Mouse (Mus musculus) layer of hippocampus, adult 18-20 months (tissue): Measurements from ENCODE around the gene Mettl1. TPM values are rescaled to one million over a fixed set of nuclear protein-coding genes. Genes with fewer than 3 reads are reported as not detected.
"Not testable (repeated sequence)": the region's sequence is repeated elsewhere in the genome, so short reads cannot be mapped to it uniquely, and the experiment has no call there.

Experiments used
- DNase-seq, 2 experiments: peaks; one replicate each; pipeline ENCODE4 v3.0.0; 2022; ENCODE audit warnings: low spot score in 2 of 2
- total RNA-seq, 2 experiments: library from RNA; stranded (reverse); gene quantifications; 2 replicates each; pipeline ENCODE4 v1.2.3; 2021

The Mettl1 gene
- total RNA-seq, 2 experiments from 2014 or later: 11.2 to 12.6 TPM

DNA sequence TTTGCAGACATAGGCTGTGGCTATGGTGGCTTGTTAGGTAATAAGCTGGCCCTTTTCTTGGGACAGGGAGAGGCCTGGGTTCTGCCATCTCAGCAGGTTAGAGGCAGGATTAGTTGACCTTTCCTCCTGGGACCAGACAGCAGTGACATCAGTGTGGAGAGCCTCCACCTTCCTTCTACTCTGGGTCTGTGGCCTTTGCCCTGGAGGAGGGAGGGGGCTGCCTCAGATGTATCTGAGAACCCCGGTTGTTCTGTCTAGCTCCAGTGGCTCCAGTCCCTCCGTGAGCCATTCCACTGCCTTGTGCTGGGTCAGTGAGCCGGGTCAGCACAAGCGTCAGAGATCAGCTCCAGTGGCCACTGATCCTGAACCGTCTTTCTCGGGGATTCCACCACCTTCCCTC is 2.0 kb downstream of the Mettl1 start:
- no peak for DNase-seq

DNA sequence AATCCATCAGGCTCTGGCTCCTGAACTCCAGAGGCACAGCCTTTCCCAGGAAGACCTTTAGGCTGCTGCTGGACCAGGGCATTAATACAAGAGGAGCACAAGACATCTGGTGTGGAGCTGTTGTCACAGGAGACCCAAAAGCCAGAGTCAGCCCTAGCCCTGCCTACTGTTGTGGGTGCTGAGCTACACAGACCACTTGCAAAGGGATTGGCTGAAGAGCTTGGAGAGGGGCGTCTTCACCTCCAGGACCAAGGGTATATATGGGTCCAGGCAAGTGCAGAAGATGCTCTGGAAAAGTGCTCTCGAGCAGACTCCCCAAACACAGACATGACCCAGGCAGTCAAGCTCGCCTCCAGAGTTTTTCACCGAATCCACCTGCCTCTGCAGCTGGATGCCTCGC is 6.7 kb downstream of the Mettl1 start, which contains the start of gene Cyp27b1:
Gene Cyp27b1, plus strand, starts transcription at position 297 of the 400 bp plus-strand sequence.
- DNase-seq: no peak

DNA sequence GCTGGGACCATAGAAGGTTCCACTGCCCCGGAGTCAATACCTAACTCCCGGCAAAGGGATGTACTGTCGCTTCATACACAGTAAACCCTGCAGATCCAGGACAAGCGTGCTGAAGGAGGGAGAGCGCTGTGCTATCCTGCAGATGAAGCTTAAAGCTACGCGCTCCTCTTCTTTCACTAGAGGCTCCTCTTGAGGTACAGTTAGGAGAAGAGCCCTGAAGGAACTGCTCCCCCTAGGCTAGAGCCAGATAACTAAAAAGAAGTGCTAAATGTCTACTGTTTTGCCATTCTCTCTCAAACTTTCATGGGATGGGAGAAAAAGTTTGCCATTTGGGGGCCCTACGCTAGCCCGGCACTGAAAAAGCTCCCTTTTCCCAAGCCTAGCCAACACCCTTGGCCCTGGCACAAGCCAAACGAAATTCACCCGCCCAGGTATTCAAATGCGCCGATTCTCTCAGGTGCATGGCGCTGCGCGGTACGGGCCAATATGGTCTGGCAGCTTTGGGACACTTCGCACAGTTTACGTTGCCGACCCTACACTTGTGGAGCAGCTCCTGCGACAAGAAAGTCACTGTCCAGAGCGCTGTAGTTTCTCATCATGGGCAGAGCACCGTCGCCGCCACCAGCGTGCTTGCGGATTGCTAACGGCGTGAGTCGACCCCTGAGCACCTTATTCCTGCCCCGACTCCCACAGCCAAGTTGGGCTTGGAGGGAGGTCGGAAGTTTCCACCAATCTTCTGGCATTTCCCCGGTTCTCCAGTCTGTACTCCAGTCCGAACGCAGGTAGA is 7.6 kb downstream of the Mettl1 start:
- DNase-seq: no peak

- no peak for DNase-seq
These were observed 8.3 kb downstream of the Mettl1 start for GRCm38 (mm10) chr10:127049395-127050118.

- no peak for DNase-seq
These were observed 8.9 kb downstream of the Mettl1 start for GRCm38 (mm10) chr10:127050119-127050474.

DNA sequence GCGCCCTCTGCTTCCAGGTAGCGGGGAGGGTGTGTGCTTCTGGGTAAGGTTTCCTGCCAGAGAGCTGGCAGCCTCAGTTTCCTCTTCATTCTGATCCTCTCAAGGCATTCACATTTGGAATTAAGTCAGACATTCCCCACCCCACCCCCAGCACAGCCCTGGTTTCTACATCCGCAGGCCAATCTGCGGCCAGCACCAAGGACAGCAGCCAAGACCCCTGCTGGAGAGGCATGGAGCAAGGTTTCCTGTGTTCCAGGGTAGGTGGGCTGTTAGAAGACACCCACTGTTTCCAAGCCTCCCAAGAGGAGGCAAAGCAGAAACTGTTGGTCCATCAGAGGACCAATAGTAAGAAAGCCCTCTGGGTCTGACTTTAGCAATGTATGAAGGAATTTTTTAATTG is 13.4 kb downstream of the Mettl1 start:
- DNase-seq: no peak

GRCm38 (mm10) chr10:127055406-127055805 is 14.2 kb downstream of the Mettl1 start:
- DNase-seq: no peak

GRCm38 (mm10) chr10:127056490-127056889 is 15.3 kb downstream of the Mettl1 start:
- DNase-seq: no peak

- DNase-seq: peak; percentile 76 to 83
These were observed 16.9 kb downstream of the Mettl1 start for GRCm38 (mm10) chr10:127058161-127058560.

DNA sequence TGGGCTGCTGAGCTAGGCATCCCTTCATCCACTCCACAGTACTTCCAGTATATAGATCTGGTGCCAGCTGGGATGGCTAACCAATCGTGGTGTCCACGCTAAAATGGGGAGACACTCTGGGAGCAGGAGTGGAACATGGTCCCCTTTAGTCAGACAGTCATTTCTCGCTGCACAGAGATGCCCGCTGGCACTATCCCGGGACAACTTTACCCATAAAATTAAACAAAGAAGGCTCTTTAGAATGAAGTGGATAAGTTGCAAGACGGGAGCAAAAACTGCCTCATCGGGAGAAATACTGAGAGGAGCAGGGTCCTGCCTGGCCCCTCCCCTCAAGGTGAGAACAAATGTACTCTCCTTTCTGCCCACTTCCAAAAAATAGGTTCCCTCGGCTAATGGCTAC is 17.5 kb downstream of the Mettl1 start:
- no peak for DNase-seq

DNA sequence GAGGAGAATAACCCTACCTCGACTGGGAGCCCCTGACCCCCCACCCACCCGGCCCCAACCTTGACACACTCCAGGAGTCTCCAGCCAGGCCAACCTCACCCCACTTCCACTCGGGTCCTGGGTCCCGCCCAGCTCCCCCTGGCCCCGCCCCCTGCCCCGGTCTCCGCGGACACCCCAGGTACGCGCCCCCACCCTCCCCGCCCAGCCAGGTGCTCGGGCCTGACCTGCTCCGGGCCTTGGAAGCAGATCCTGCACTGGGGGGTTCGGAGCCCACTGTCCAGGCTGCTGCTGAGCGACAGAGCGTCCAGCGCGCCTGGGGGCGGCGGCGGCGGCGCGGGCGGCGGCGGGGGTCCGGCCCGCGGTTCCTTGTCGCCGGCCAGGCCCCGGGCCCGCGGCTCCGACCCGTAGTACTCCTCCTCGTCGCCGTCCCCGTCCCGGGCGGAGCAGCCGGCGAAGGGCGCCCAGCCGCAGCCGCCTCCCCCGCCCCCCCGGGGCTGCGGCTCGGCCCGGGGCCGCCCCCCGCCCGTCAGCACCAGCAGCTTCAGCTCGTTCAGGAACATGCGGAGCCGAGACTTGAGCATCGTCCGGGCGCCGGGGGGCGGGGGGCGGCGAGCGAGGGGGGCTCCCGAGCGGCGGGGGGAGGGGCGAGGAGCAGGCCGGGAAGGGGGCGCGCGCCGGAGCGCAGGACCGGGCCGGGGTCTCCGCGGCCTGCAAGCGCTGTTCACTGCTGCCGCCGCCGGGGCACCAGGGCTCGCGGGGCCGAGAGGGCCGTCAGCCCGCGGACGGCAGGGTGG is 18.2 kb downstream of the Mettl1 start:
- DNase-seq: no peak

- DNase-seq: peak in 1 of 2 experiments; percentile 75
These were observed 19.0 kb downstream of the Mettl1 start, which contains the start of gene March9 for GRCm38 (mm10) chr10:127059968-127060916. TSS of gene March9 (minus strand) at chr10:127060184.

- DNase-seq: no peak
These were observed 19.9 kb downstream of the Mettl1 start for GRCm38 (mm10) chr10:127061085-127061484.

DNA sequence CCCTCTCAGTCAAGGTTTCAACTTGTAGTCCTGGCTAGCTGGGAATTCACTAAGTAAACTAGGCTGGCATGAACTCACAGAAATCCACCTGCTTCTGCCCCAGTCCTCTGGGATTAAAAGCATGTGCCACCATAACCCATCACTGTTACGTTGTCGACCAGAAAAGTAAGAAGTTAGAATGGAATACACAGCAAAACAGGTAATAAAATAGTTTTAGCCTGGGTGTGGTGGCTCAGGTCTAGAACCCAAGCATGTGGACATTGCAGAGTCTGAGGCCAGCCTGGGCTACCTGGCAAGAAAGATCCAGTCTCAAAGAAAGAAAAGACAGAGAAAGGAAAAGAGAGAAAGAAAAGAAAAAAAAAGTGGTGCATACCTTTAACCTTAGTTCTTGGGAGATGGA is 20.3 kb downstream of the Mettl1 start:
- no peak for DNase-seq

GRCm38 (mm10) chr10:127062101-127062500 is 20.9 kb downstream of the Mettl1 start:
- not testable (repeated sequence) for DNase-seq

- DNase-seq: no peak
These were observed 21.3 kb downstream of the Mettl1 start for GRCm38 (mm10) chr10:127062503-127062902.

DNA sequence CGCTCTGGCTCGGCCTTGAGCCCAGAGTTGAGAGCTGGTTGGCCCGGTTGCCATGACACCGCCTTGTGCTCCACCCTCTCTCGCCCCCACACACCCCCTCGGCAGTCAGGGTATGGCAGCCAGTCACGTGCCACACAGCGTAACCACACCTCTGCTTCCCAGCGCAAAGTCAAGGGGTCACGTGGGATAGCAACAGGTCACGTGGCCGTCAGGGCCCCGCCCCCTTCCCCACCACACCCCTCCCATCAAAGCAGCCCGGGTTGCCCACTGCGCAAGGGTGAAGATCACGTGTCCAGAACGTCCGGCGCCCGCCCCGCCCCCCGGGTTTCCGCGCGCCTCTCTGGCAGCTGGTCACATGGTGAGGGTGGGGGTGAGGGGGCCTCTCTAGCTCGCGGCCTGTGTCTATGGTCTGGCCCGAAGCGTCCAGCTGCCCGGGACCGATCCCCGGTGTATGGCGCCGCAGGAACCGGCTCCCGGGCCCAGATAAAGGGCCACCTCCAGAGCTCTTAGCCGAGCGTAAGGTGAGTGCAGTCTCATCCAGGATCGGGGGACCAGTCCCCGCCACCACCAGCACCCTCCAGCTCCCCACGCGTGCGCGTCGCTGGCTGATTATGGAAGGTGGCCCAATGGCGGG is 22.1 kb downstream of the Mettl1 start, which contains the start of gene Cdk4:
Gene Cdk4, plus strand, starts transcription at position 296 of the 634 bp plus-strand sequence.
- peak; percentile 97 to 99 for DNase-seq

- no peak for DNase-seq
These were observed 23.0 kb downstream of the Mettl1 start for GRCm38 (mm10) chr10:127063913-127064870.

DNA sequence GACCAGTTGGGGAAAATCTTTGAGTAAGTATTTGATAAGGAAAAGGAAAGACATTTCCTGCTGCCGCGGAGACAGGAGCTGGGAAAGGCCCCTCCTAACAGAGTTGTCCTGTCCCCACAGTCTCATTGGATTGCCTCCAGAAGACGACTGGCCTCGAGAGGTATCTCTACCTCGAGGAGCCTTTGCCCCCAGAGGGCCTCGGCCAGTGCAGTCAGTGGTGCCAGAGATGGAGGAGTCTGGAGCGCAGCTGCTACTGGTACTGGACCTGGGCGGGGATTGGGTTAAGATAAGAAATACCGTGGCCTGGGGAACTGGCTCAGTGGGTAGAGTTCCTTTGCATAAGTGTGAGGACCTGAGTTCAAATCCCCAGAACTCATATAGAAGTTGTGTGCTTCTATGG is 24.8 kb downstream of the Mettl1 start:
- DNase-seq: no peak
